Mouse (Mus musculus) neural tube, embryonic 12.5 days (tissue): ENCODE measurements around the gene Hist1h2ag. TPM values are rescaled to one million over a fixed set of nuclear protein-coding genes. Genes with fewer than 3 reads are reported as not detected.
"Not testable (repeated sequence)": the region's sequence is repeated elsewhere in the genome, so short reads cannot be mapped to it uniquely, and the experiment has no call there.

ENCODE experiments used
- ATAC-seq: fragments of 200-750 bp; cut with Nextera tagmentation; 2 replicates; pipeline ENCODE4 v1.8.0; 2017; ENCODE audit warnings: low read depth, mild to moderate bottlenecking, moderate TSS enrichment, moderate library complexity; ENCODE audit not compliant: low FRiP score
- H3K27ac ChIP-seq: fragments of 300-500 bp; sonication (generic); 2 replicates; pipeline ENCODE4 v1.5.1; 2016
- H3K27me3 ChIP-seq: fragments of 300-500 bp; sonication (generic); replicated peaks from 2 replicates; pipeline ENCODE4 v1.6.1; 2016; ENCODE audit warnings: mild to moderate bottlenecking
- H3K36me3 ChIP-seq: fragments of 300-500 bp; sonication (generic); 2 replicates; pipeline ENCODE4 v1.6.1; 2016; ENCODE audit warnings: mild to moderate bottlenecking
- H3K4me1 ChIP-seq: fragments of 300-500 bp; sonication (generic); 2 replicates; pipeline ENCODE4 v1.6.1; 2016
- H3K4me2 ChIP-seq: fragments of 300-500 bp; sonication (generic); replicated peaks from 2 replicates; pipeline ENCODE4 v1.6.1; 2016; ENCODE audit warnings: mild to moderate bottlenecking
- H3K4me3 ChIP-seq: fragments of 300-500 bp; sonication (generic); 2 replicates; pipeline ENCODE4 v1.5.1; 2016
- H3K9ac ChIP-seq: fragments of 300-500 bp; sonication (generic); 2 replicates; pipeline ENCODE4 v1.6.1; 2016; ENCODE audit warnings: mild to moderate bottlenecking
- H3K9me3 ChIP-seq: fragments of 300-500 bp; sonication (generic); 2 replicates; pipeline ENCODE4 v1.6.1; 2016; ENCODE audit warnings: mild to moderate bottlenecking
- WGBS: fragments of 180-500 bp; shearing (Covaris S2); methylation state at CpG from one replicate; pipeline ENCODE4 v1.1.7; 2016; 5-methylcytosine and 5-hydroxymethylcytosine counted together
- polyA plus RNA-seq: library from polyadenylated mRNA; unstranded; fragments of >200 nt; fragmentation: Nextera tagmentation; extraction: Ambion mirVana; gene quantifications from 2 replicates; pipeline ENCODE4 v1.2.1, GENCODE M21; 2016

Hist1h2ag gene
- polyA plus RNA-seq, 1 experiment from 2014 or later, result 46.1 TPM

GRCm38 (mm10) chr13:22043503-22044431, 1.0 kb upstream of the Hist1h2ag start:
- peak; percentile 34 for ATAC-seq
- Histone ChIP-seq H3K27me3 (no peaks in the 10 kb centered on the region), H3K36me3 (no peaks in the 10 kb centered on the region), H3K4me3 (peak overlapping the region; percentile 36), H3K4me2 (peak overlapping the region; percentile 72), H3K9me3 (no peaks in the 10 kb centered on the region), H3K27ac (peak overlapping the region; percentile 53; the same call in 1 of the 2 replicates), H3K9ac (peak overlapping the region; percentile 48; the same call in 1 of the 2 replicates), H3K4me1 (peaks cover 18% of the 10 kb centered on the region)
- WGBS, result under 1% methylated on average over 14 of the region's 14 CpGs

DNA sequence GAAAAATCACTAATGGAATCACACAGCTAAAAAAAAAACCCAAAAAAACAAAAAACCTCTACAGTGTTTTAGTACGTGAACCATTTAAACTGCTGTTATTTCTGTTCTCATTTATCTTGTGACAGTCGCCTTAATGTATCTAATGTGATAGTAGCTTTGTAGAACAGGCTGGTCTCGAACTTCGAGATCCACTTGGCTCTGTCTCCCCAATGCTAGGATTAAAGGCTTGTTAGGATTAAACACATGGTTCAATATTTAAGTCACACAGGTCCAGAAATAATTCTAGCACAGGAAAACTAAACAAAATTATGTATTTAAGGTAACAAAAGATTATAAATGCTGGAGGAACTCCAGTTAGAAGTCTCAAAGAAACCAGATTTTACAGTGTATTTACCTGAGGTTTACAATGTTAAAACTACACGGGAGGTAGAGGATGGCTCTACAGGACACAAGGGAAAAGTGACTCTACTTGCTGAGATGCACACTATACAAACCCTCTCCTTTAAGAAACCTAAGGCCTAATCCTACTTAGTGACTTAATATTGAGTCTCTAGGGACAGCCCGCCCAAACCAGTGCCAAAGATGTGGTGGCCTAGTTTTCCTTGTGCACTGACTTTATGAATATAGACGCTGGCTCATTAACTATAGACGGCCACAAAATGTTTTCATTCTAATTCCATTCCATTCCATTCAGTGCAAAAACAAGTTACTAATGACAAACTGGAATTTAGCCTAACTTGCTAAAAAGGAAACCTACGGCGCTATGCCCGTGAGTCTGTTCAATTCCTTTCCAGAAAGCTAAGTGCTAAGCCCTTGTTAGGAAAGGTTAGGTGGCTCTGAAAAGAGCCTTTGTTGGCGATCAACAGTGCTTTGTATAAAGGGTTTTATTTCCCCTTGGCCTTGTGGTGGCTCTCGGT, 835 bp downstream of the Hist1h2ag start:
- Histone ChIP-seq H3K27ac (peak overlapping the region; percentile 76), H3K36me3 (no peaks in the 10 kb centered on the region), H3K4me2 (peak overlapping the region; percentile 72), H3K4me1 (peaks cover 18% of the 10 kb centered on the region), H3K4me3 (peak overlapping the region; percentile 31), H3K9ac (peak overlapping the region; percentile 51), H3K9me3 (no peaks in the 10 kb centered on the region), H3K27me3 (no peaks in the 10 kb centered on the region)
- WGBS, result 3% methylated on average over 13 of the region's 13 CpGs
- no peak for ATAC-seq

- H3K36me3 ChIP-seq, H3K27me3 ChIP-seq, H3K9me3 ChIP-seq: not testable (repeated sequence)
- under 1% methylated on average over 25 of the region's 27 CpGs for WGBS
- peak within 1 kb of the TSS; percentile 76 for H3K27ac ChIP-seq
- H3K9ac ChIP-seq, result peak within 1 kb of the TSS; percentile 60
- ATAC-seq, result peak; percentile 39
- H3K4me2 ChIP-seq, result peak within 1 kb of the TSS; percentile 72
- peak within 1 kb of the TSS; percentile 38 for H3K4me3 ChIP-seq
- peaks cover 25% of the 10 kb centered on the region for H3K4me1 ChIP-seq
Measured at GRCm38 (mm10) chr13:22041142-22041536, 1.6 kb downstream of the Hist1h2ag start, which contains the start of gene Hist1h4i. Hist1h4i (minus strand) TSS chr13:22041362.

GRCm38 (mm10) chr13:22040464-22041141, 2.1 kb downstream of the Hist1h2ag start:
- Histone ChIP-seq H3K4me1 (peaks cover 26% of the 10 kb centered on the region), H3K36me3 (no peaks in the 10 kb centered on the region), H3K9ac (peak overlapping the region; percentile 60), H3K4me3 (peak overlapping the region; percentile 38), H3K4me2 (peak overlapping the region; percentile 72), H3K27ac (peak overlapping the region; percentile 64), H3K27me3 (no peaks in the 10 kb centered on the region), H3K9me3 (no peaks in the 10 kb centered on the region)
- ATAC-seq, result peak; percentile 12; the same call in 1 of the 2 replicates
- WGBS, result under 1% methylated on average over 24 of the region's 24 CpGs

DNA sequence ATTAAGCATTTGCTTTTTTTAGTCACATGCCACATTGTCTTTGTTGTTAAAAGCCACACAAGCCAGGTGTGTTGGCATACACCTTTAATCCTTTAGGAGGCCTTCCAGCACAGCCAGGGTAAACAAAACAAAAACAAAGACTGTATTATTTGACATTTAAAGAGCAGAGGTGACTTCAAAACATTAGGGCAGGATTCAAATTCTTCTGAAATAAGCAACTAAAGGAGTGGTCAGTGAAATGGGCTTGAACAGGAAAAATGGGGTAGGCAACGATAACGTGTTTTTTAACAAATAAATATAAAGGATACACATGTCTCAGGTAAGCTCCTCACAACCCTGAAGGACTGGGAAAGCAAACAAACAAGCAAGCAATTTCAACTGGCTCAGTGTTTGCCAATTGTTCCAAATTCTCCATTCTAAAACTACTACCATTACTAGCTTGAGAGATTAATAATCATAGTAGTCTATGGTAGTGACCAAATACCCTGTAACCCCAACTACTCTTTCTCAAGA, 2.7 kb downstream of the Hist1h2ag start:
- H3K4me3 ChIP-seq, result peak overlapping the region; percentile 38
- no peak for ATAC-seq
- peak overlapping the region; percentile 21; the same call in 1 of the 2 replicates for H3K27ac ChIP-seq
- peaks cover 26% of the 10 kb centered on the region for H3K4me1 ChIP-seq
- peak overlapping the region; percentile 72 for H3K4me2 ChIP-seq
- H3K27me3 ChIP-seq, result no peaks in the 10 kb centered on the region
- no peaks in the 10 kb centered on the region for H3K36me3 ChIP-seq
- H3K9ac ChIP-seq, result no peak overlapping the region
- WGBS, result 8% methylated on average over 2 of the region's 2 CpGs
- H3K9me3 ChIP-seq, result no peaks in the 10 kb centered on the region

- Histone ChIP-seq H3K9me3 (no peaks in the 10 kb centered on the region), H3K9ac (no peak overlapping the region), H3K4me2 (peak overlapping the region; percentile 72; the same call in 1 of the 2 replicates), H3K4me3 (no peak overlapping the region), H3K4me1 (peaks cover 29% of the 10 kb centered on the region), H3K36me3 (no peaks in the 10 kb centered on the region), H3K27ac (no peak overlapping the region), H3K27me3 (no peaks in the 10 kb centered on the region)
- 76% methylated on average over 5 of the region's 5 CpGs for WGBS
- no peak for ATAC-seq
Measured at GRCm38 (mm10) chr13:22039364-22039763, 3.4 kb downstream of the Hist1h2ag start.

DNA sequence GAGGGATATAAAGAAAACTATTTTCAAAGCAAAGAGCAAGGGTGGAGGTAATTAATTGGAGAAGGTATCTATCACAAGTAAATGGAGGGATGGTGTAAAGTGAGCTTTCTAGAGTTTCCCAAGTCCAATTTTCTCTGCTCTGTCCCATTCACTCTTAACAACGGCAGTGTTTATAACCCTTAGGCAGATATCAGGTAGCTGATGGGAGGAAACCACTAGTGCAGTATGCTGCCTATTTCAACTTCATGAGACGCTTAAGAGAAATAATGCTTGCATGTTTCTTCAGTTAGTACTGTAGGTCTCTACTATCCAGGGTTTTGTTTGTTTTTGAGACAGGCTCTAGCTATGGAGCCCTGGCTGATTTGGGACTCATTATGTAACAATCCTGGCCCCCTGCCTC, 5.3 kb downstream of the Hist1h2ag start:
- H3K4me2 ChIP-seq, result no peak overlapping the region
- H3K9ac ChIP-seq, result no peak overlapping the region
- no peak overlapping the region for H3K4me3 ChIP-seq
- ATAC-seq, result no peak
- H3K27me3 ChIP-seq, result no peaks in the 10 kb centered on the region
- peaks cover 36% of the 10 kb centered on the region for H3K4me1 ChIP-seq
- no peaks in the 10 kb centered on the region for H3K9me3 ChIP-seq
- no peaks in the 10 kb centered on the region for H3K36me3 ChIP-seq
- 69% methylated on average over 2 of the region's 2 CpGs for WGBS
- no peak overlapping the region for H3K27ac ChIP-seq

GRCm38 (mm10) chr13:22036986-22037385, 5.8 kb downstream of the Hist1h2ag start:
- Histone ChIP-seq H3K27ac (0 out of 2 replicates have a peak overlapping the region, but pooled peaks have one; percentile 54), H3K9me3 (no peaks in the 10 kb centered on the region), H3K4me3 (no peak overlapping the region), H3K4me2 (peak overlapping the region; percentile 69), H3K4me1 (peaks cover 32% of the 10 kb centered on the region), H3K36me3 (no peaks in the 10 kb centered on the region), H3K9ac (no peak overlapping the region; the same call in 1 of the 2 replicates), H3K27me3 (no peaks in the 10 kb centered on the region)
- no peak for ATAC-seq
- WGBS, result 64% methylated on average over 3 of the region's 3 CpGs

DNA sequence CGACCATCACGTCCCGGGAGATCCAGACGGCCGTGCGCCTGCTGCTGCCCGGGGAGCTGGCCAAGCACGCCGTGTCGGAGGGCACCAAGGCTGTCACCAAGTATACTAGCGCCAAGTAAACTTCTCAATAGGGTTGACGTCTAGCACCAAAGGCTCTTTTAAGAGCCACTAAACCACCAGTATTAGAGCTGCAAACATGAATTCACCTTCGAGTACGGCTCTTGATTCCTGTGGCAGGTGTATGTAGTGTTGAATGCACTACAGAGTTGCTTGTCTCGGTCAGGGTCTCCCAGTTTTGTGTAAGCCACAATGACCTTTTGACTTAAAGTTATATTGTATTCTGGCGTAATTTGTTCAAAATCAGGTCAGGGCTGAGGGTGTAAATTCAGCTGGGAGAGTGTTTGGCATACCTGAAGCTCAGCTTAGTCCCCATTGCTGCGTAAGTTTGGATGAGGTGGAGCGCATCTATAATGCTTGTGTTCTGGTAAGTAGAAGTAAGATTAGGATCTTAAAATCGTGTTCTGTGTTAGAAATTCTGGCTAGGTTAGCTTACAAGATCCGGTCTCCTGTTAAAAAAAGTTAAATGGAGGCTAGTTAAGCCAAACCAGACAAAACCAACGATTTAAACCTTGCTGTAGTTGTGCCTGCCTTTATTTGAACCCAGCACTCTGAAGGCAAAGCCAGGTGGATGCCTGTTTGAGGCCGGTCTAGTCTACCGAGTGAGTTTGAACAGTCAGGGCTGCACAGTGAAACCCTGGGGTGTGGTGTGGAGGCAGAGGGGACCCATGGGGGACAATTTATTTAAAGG, 6.4 kb downstream of the Hist1h2ag start:
- no peaks in the 10 kb centered on the region for H3K27me3 ChIP-seq
- H3K36me3 ChIP-seq, result no peaks in the 10 kb centered on the region
- H3K4me1 ChIP-seq, result peaks cover 31% of the 10 kb centered on the region
- 3% methylated on average over 22 of the region's 23 CpGs for WGBS
- H3K27ac ChIP-seq, result peak overlapping the region; percentile 54; the same call in 1 of the 2 replicates
- H3K9ac ChIP-seq, result peak overlapping the region; percentile 36
- peak overlapping the region; percentile 28 for H3K4me3 ChIP-seq
- H3K4me2 ChIP-seq, result peak overlapping the region; percentile 69
- ATAC-seq, result peak; percentile 17; the same call in 1 of the 2 replicates
- H3K9me3 ChIP-seq, result no peaks in the 10 kb centered on the region

- peak; percentile 97 for ATAC-seq
- under 1% methylated on average over 25 of the region's 69 CpGs for WGBS
Measured at GRCm38 (mm10) chr13:22035267-22036148, 7.2 kb downstream of the Hist1h2ag start, which contains the start of the genes Hist1h2ah and Hist1h2bk. Hist1h2ah (minus strand) TSS chr13:22035568. Hist1h2bk (plus strand) TSS chr13:22035870.

More at GRCm38 (mm10) chr13:22035267-22036148, 7.2 kb downstream of the Hist1h2ag start, which contains the start of the genes Hist1h2ah and Hist1h2bk:
- Histone ChIP-seq H3K9ac (peak within 1 kb of the TSS; percentile 47), H3K4me2 (peak within 1 kb of the TSS; percentile 69), H3K27ac (peak within 1 kb of the TSS; percentile 54; the same call in 1 of the 2 replicates), H3K4me1 (peaks cover 27% of the 10 kb centered on the region), H3K4me3 (peak within 1 kb of the TSS; percentile 38)
- not testable (repeated sequence) for H3K9me3 ChIP-seq, H3K36me3 ChIP-seq, H3K27me3 ChIP-seq
